Mouse (Mus musculus) CH12.LX (cell line): Measurements from ENCODE around the gene Tmem254a. TPM values are rescaled to one million over a fixed set of nuclear protein-coding genes. Genes with fewer than 3 reads are reported as not detected.
"Not testable (repeated sequence)": the region's sequence is repeated elsewhere in the genome, so short reads cannot be mapped to it uniquely, and the experiment has no call there.

Experiments
- DNase-seq: peaks from one replicate; pipeline ENCODE4 v3.0.0-alpha.2; 2013; ENCODE audit errors: extremely low read depth
- H3K27ac ChIP-seq: 2 replicates; pipeline ENCODE4 v1.5.1; 2012; ENCODE audit warnings: low read depth, mild to moderate bottlenecking, control low read depth, moderate library complexity; ENCODE audit not compliant: insufficient read depth
- H3K27me3 ChIP-seq: replicated peaks from 2 replicates; pipeline ENCODE3; 2012; ENCODE audit warnings: inconsistent platforms
- H3K36me3 ChIP-seq, 2 experiments: replicated peaks in 1 of 2; 2 replicates each; pipeline versions ENCODE3 to v1.6.1; 2012; ENCODE audit warnings: inconsistent platforms in 1 of 2, low read length in 1 of 2, mild to moderate bottlenecking in 1 of 2, mixed read lengths in 1 of 2, moderate library complexity in 1 of 2; ENCODE audit not compliant: control insufficient read depth in 1 of 2, insufficient read depth in 1 of 2
- H3K4me1 ChIP-seq, 2 experiments: 2 replicates each; pipeline ENCODE4 v1.6.1; 2012; ENCODE audit warnings: inconsistent platforms in 1 of 2, moderate library complexity in 1 of 2; ENCODE audit not compliant: insufficient read depth in 2 of 2, control insufficient read depth in 1 of 2
- H3K4me2 ChIP-seq: 2 replicates; pipeline ENCODE4 v1.6.1; 2012; ENCODE audit warnings: low read depth, mild to moderate bottlenecking, control low read depth; ENCODE audit not compliant: poor library complexity, insufficient read depth, severe bottlenecking
- H3K4me3 ChIP-seq, 3 experiments: fragments of 150-350 bp in 1 of 3; sonication (generic) in 1 of 3; replicated peaks in 1 of 3; 2 replicates each; pipeline versions ENCODE3 to v1.5.1; 2011 to 2012; ENCODE audit warnings: low read depth in 2 of 3, low read length in 2 of 3, mild to moderate bottlenecking in 2 of 3, moderate library complexity in 2 of 3, control low read depth in 1 of 3, improper control_type of control experiment in 1 of 3, inconsistent platforms in 1 of 3, mixed read lengths in 1 of 3; ENCODE audit not compliant: poor library complexity in 1 of 3
- H3K79me2 ChIP-seq: replicated peaks from 2 replicates; pipeline ENCODE4 v1.6.1; 2012; ENCODE audit warnings: mild to moderate bottlenecking, moderate library complexity; ENCODE audit not compliant: control insufficient read depth, poor library complexity, insufficient read depth, severe bottlenecking; ENCODE audit errors: extremely low read depth
- H3K9ac ChIP-seq: 2 replicates; pipeline ENCODE4 v1.6.1; 2012; ENCODE audit warnings: low read depth, mild to moderate bottlenecking, control low read depth, moderate library complexity; ENCODE audit not compliant: insufficient read depth
- H3K9me3 ChIP-seq: replicated peaks from 2 replicates; pipeline ENCODE3; 2012; ENCODE audit warnings: low read length, inconsistent platforms, mixed read lengths
- dilution Hi-C: fragments of 300-500 bp; cut with MboI; formaldehyde crosslinking; loops from 2 replicates; pipeline ENCODE4 v1.14.3; 2020; ENCODE audit warnings: low sequenced_read_pairs; ENCODE audit not compliant: extremely low pct_unique_long_range_greater_than_20kb, extremely low pct_ligation_motif_present
- in situ Hi-C: fragments of 300-500 bp; cut with MboI; formaldehyde crosslinking; loops from 3 replicates; pipeline ENCODE4 v1.14.3; 2019; ENCODE audit warnings: low sequenced_read_pairs, low pct_ligation_motif_present, low pct_unique_long_range_greater_than_20kb, mixed read lengths
- polyA plus RNA-seq: library from polyadenylated mRNA; unstranded; fragments of >175 nt; gene quantifications from 2 replicates; pipeline ENCODE4 v1.2.1, GENCODE M21; 2012; ENCODE audit warnings: low read depth; ENCODE audit not compliant: insufficient read length
- total RNA-seq, 2 experiments: library from RNA; depleted of rRNA; stranded (reverse); fragments of 300-350 nt in 1 of 2; fragments of >200 nt in 1 of 2; gene quantifications; 2 replicates each; pipeline ENCODE4 v1.2.3; 2012 to 2014

The Tmem254a gene
- total and polyA plus RNA-seq, 3 experiments: 0.17 to 0.93 (median 0.82) TPM

GRCm38 (mm10) chr14:25885886-25886285 lies 41.6 kb downstream of the Tmem254a start:
- H3K4me2 ChIP-seq, H3K79me2 ChIP-seq, in situ Hi-C loops, H3K27me3 ChIP-seq, H3K4me3 ChIP-seq, H3K9me3 ChIP-seq, DNase-seq, H3K27ac ChIP-seq, dilution Hi-C loops, H3K4me1 ChIP-seq, H3K36me3 ChIP-seq, H3K9ac ChIP-seq: not testable (repeated sequence)

GRCm38 (mm10) chr14:25881769-25882168 lies 45.7 kb downstream of the Tmem254a start:
- H3K27ac ChIP-seq, H3K4me2 ChIP-seq, H3K36me3 ChIP-seq, H3K9me3 ChIP-seq, H3K79me2 ChIP-seq, H3K4me3 ChIP-seq, DNase-seq, H3K9ac ChIP-seq, dilution Hi-C loops, H3K4me1 ChIP-seq, H3K27me3 ChIP-seq, in situ Hi-C loops: not testable (repeated sequence)

- H3K27me3 ChIP-seq, H3K4me2 ChIP-seq, H3K4me3 ChIP-seq, dilution Hi-C loops, H3K9ac ChIP-seq, H3K27ac ChIP-seq, DNase-seq, H3K79me2 ChIP-seq, H3K4me1 ChIP-seq, in situ Hi-C loops, H3K9me3 ChIP-seq: not testable (repeated sequence)
- H3K36me3 ChIP-seq: peaks cover 6 to 27% of the 10 kb centered on the region in 2 experiments
These were observed 50.8 kb downstream of the Tmem254a start for GRCm38 (mm10) chr14:25876640-25877039.

Other genes starting within 250 kb of the Tmem254a start
- 29.1 and 38.3 TPM in 2 replicates for gene Ppif, start 233.5 kb downstream of the Tmem254a start, total RNA-seq (2012; rRNA removed)
- gene Ppif, start 233.5 kb downstream of the Tmem254a start, total RNA-seq (2014; rRNA removed): 50.3 and 52.9 TPM in 2 replicates
- 99.3 and 106 TPM in 2 replicates for gene Ppif, start 233.5 kb downstream of the Tmem254a start, polyA plus RNA-seq
- gene Zcchc24, start 158.6 kb downstream of the Tmem254a start, total RNA-seq (2012; rRNA removed): 0.04 and 0.08 TPM in 2 replicates
- gene Zcchc24, start 158.6 kb downstream of the Tmem254a start, total RNA-seq (2014; rRNA removed): 0.05 and 0.09 TPM in 2 replicates
- gene Zcchc24, start 158.6 kb downstream of the Tmem254a start, polyA plus RNA-seq: 0.40 and 0.44 TPM in 2 replicates
- 8.4 and 8.8 TPM in 2 replicates for gene Anxa11, start 85.5 kb downstream of the Tmem254a start, total RNA-seq (2012; rRNA removed)
- gene Anxa11, start 85.5 kb downstream of the Tmem254a start, total RNA-seq (2014; rRNA removed): 4.6 and 5.0 TPM in 2 replicates
- gene Anxa11, start 85.5 kb downstream of the Tmem254a start, polyA plus RNA-seq: 31.4 and 35.0 TPM in 2 replicates
- gene Plac9a, start 24.6 kb downstream of the Tmem254a start, total RNA-seq (2012; rRNA removed): not detected in 2 replicates
- not detected in 2 replicates for gene Plac9a, start 24.6 kb downstream of the Tmem254a start, total RNA-seq (2014; rRNA removed)
- not detected in 2 replicates for gene Plac9a, start 24.6 kb downstream of the Tmem254a start, polyA plus RNA-seq
- not detected in 2 replicates for gene Cphx1, start 10.6 kb upstream of the Tmem254a start, total RNA-seq (2012; rRNA removed)
- not detected in 2 replicates for gene Cphx1, start 10.6 kb upstream of the Tmem254a start, total RNA-seq (2014; rRNA removed)
- not detected in 2 replicates for gene Cphx1, start 10.6 kb upstream of the Tmem254a start, polyA plus RNA-seq
- gene Duxbl1, start 50.9 kb upstream of the Tmem254a start, total RNA-seq (2012; rRNA removed): not detected in 2 replicates
- not detected in 2 replicates for gene Duxbl1, start 50.9 kb upstream of the Tmem254a start, total RNA-seq (2014; rRNA removed)
- gene Duxbl1, start 50.9 kb upstream of the Tmem254a start, polyA plus RNA-seq: not detected in 2 replicates
- gene Gm9780, start 115.0 kb upstream of the Tmem254a start, total RNA-seq (2012; rRNA removed): not detected in 2 replicates
- not detected in 2 replicates for gene Gm9780, start 115.0 kb upstream of the Tmem254a start, total RNA-seq (2014; rRNA removed)
- gene Gm9780, start 115.0 kb upstream of the Tmem254a start, polyA plus RNA-seq: not detected in 2 replicates
- 7.8 and 10.3 TPM in 2 replicates for gene Tmem254c, start 139.7 kb upstream of the Tmem254a start, total RNA-seq (2012; rRNA removed)
- gene Tmem254c, start 139.7 kb upstream of the Tmem254a start, total RNA-seq (2014; rRNA removed): 14.1 and 15.2 TPM in 2 replicates
- 5.0 and 12.0 TPM in 2 replicates for gene Tmem254c, start 139.7 kb upstream of the Tmem254a start, polyA plus RNA-seq
- gene Cphx2, start 153.8 kb upstream of the Tmem254a start, total RNA-seq (2012; rRNA removed): not detected in 2 replicates
- not detected in 2 replicates for gene Cphx2, start 153.8 kb upstream of the Tmem254a start, total RNA-seq (2014; rRNA removed)
- not detected in 2 replicates for gene Cphx2, start 153.8 kb upstream of the Tmem254a start, polyA plus RNA-seq
- gene Cphx3, start 154.6 kb upstream of the Tmem254a start, total RNA-seq (2012; rRNA removed): not detected in 2 replicates
- gene Cphx3, start 154.6 kb upstream of the Tmem254a start, total RNA-seq (2014; rRNA removed): not detected in 2 replicates
- gene Cphx3, start 154.6 kb upstream of the Tmem254a start, polyA plus RNA-seq: not detected in 2 replicates
- gene Duxbl2, start 190.7 kb upstream of the Tmem254a start, total RNA-seq (2012; rRNA removed): not detected in 2 replicates
- not detected in 2 replicates for gene Duxbl2, start 190.7 kb upstream of the Tmem254a start, total RNA-seq (2014; rRNA removed)
- gene Duxbl2, start 190.7 kb upstream of the Tmem254a start, polyA plus RNA-seq: not detected in 2 replicates